Mouse (Mus musculus) small intestine, adult 2 months (tissue): ENCODE results near the gene Gcdh.

Source experiments
- CTCF ChIP-seq: fragments of 200-500 bp; IDR thresholded peaks from 2 replicates; pipeline ENCODE4 v1.5.1; 2012; ENCODE audit warnings: low read depth, mild to moderate bottlenecking, control low read depth, inconsistent platforms, low read length, moderate library complexity, mixed read lengths; ENCODE audit not compliant: insufficient replicate concordance, insufficient read length; ENCODE audit errors: extremely low read depth
- POLR2A ChIP-seq: fragments of 200-500 bp; IDR thresholded peaks from 2 replicates; pipeline ENCODE4 v1.6.1; 2012; ENCODE audit warnings: low read depth, mild to moderate bottlenecking, control low read depth, inconsistent platforms, low read length, moderate library complexity

DNA sequence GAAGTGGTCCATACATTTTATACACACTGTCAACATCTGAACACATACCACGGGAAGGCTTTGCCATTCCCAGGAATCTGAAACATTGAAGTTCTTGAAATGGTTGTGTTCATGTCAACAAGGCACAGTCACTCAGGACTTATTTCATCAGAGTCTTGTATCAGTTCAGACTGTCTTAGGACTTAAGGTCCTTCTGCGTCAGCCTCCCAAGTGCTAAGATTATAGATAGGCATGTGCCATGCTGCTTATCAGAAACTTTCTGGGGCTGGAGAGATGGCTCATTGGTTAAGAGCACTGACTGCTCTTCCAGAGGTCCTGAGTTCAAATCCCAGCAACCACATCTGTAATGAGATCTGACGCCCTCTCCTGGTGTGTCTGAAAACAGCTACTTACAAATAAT lies 19.4 kb downstream of the Gcdh start:
- no peak for TF ChIP-seq CTCF
- no peak for TF ChIP-seq POLR2A
